Mouse (Mus musculus): ENCODE data around the gene Irx3.

GRCm38 (mm10) chr8:91836685-91837084, 34.8 kb upstream of the Irx3 start:
- TF ChIP-seq CTCF (IDR thresholded peaks at IDR 0.05; ENCODE audit: low read depth): no peak
- TF ChIP-seq EP300 (IDR thresholded peaks at IDR 0.05; ENCODE audit: low read depth): no peak

Data from liver, postnatal 0 days (tissue).